Mouse (Mus musculus): ENCODE results near the gene Ifitm3. TPM values are rescaled to one million over a fixed set of nuclear protein-coding genes. Genes with fewer than 3 reads are reported as not detected.
"Not testable (repeated sequence)": the region's sequence is repeated elsewhere in the genome, so short reads cannot be mapped to it uniquely, and the experiment has no call there.

Ifitm3 gene
- polyA plus RNA-seq, 1 experiment from 2014 or later, result 303 TPM

- Histone ChIP-seq H3K9ac (ENCODE audit: low read length) (no peak overlapping the region), H3K4me3 (ENCODE audit: low read depth, low read length) (no peak overlapping the region), H3K27ac (ENCODE audit: low read depth) (no peak overlapping the region), H3K36me3 (ENCODE audit: control insufficient read depth, insufficient read depth, low read length) (no peaks in the 10 kb centered on the region), H3K9me3 (ENCODE audit: control insufficient read depth, low read length) (no peaks in the 10 kb centered on the region), H3K27me3 (replicated peaks; ENCODE audit: control insufficient read depth, insufficient read depth, low read length) (no peaks in the 10 kb centered on the region), H3K4me2 (ENCODE audit: low read length) (no peak overlapping the region), H3K4me1 (replicated peaks; ENCODE audit: control insufficient read depth, insufficient read depth, low read length) (no peaks in the 10 kb centered on the region)
- DNase-seq (ENCODE audit: low spot score) (no peak), ATAC-seq (replicated peaks; ENCODE audit: low FRiP score, low TSS enrichment, low read depth) (no peak)
- WGBS, result 86% methylated on average over 8 of the region's 8 CpGs
Measured at GRCm38 (mm10) chr7:140981704-140982103, 28.9 kb downstream of the Ifitm3 start.

- not testable (repeated sequence) for DNase-seq (ENCODE audit: low spot score); H3K27me3 ChIP-seq (replicated peaks; ENCODE audit: control insufficient read depth, insufficient read depth, low read length); H3K36me3 ChIP-seq (ENCODE audit: control insufficient read depth, insufficient read depth, low read length); H3K9me3 ChIP-seq (ENCODE audit: control insufficient read depth, low read length); ATAC-seq (replicated peaks; ENCODE audit: low FRiP score, low TSS enrichment, low read depth); H3K4me3 ChIP-seq (ENCODE audit: low read depth, low read length); H3K4me2 ChIP-seq (ENCODE audit: low read length); H3K27ac ChIP-seq (ENCODE audit: low read depth); H3K9ac ChIP-seq (ENCODE audit: low read length)
- peaks cover 22% of the 10 kb centered on the region for H3K4me1 ChIP-seq (replicated peaks; ENCODE audit: control insufficient read depth, insufficient read depth, low read length)
- 92% methylated on average over 9 of the region's 9 CpGs for WGBS
Measured at GRCm38 (mm10) chr7:140976720-140977119, 33.9 kb downstream of the Ifitm3 start.

- Histone ChIP-seq H3K9ac (ENCODE audit: low read length) (no peak overlapping the region), H3K4me2 (ENCODE audit: low read length) (no peak overlapping the region), H3K36me3 (ENCODE audit: control insufficient read depth, insufficient read depth, low read length) (no peaks in the 10 kb centered on the region), H3K27me3 (replicated peaks; ENCODE audit: control insufficient read depth, insufficient read depth, low read length) (no peaks in the 10 kb centered on the region), H3K27ac (ENCODE audit: low read depth) (peak overlapping the region; percentile 82; the same call in 1 of the 2 replicates), H3K9me3 (ENCODE audit: control insufficient read depth, low read length) (no peaks in the 10 kb centered on the region), H3K4me3 (ENCODE audit: low read depth, low read length) (no peak overlapping the region), H3K4me1 (replicated peaks; ENCODE audit: control insufficient read depth, insufficient read depth, low read length) (peaks cover 34% of the 10 kb centered on the region)
- DNase-seq (ENCODE audit: low spot score) (no peak), ATAC-seq (replicated peaks; ENCODE audit: low FRiP score, low TSS enrichment, low read depth) (no peak)
- WGBS, result 23% methylated on average over 3 of the region's 3 CpGs
Measured at GRCm38 (mm10) chr7:140975465-140975864, 35.1 kb downstream of the Ifitm3 start.

GRCm38 (mm10) chr7:140974940-140975339, 35.6 kb downstream of the Ifitm3 start:
- DNase-seq (ENCODE audit: low spot score), result no peak
- ATAC-seq (replicated peaks; ENCODE audit: low FRiP score, low TSS enrichment, low read depth), result no peak
- Histone ChIP-seq H3K9ac (ENCODE audit: low read length) (no peak overlapping the region), H3K9me3 (ENCODE audit: control insufficient read depth, low read length) (no peaks in the 10 kb centered on the region), H3K4me2 (ENCODE audit: low read length) (no peak overlapping the region), H3K4me1 (replicated peaks; ENCODE audit: control insufficient read depth, insufficient read depth, low read length) (peaks cover 36% of the 10 kb centered on the region), H3K4me3 (ENCODE audit: low read depth, low read length) (no peak overlapping the region), H3K36me3 (ENCODE audit: control insufficient read depth, insufficient read depth, low read length) (no peaks in the 10 kb centered on the region), H3K27me3 (replicated peaks; ENCODE audit: control insufficient read depth, insufficient read depth, low read length) (no peaks in the 10 kb centered on the region), H3K27ac (ENCODE audit: low read depth) (peak overlapping the region; percentile 82)
- 17% methylated on average over 9 of the region's 9 CpGs for WGBS

- Histone ChIP-seq H3K9me3 (ENCODE audit: control insufficient read depth, low read length) (no peaks in the 10 kb centered on the region), H3K36me3 (ENCODE audit: control insufficient read depth, insufficient read depth, low read length) (no peaks in the 10 kb centered on the region), H3K9ac (ENCODE audit: low read length) (no peak overlapping the region), H3K27me3 (replicated peaks; ENCODE audit: control insufficient read depth, insufficient read depth, low read length) (no peaks in the 10 kb centered on the region), H3K4me1 (replicated peaks; ENCODE audit: control insufficient read depth, insufficient read depth, low read length) (peaks cover 36% of the 10 kb centered on the region), H3K27ac (ENCODE audit: low read depth) (peak overlapping the region; percentile 77), H3K4me3 (ENCODE audit: low read depth, low read length) (no peak overlapping the region), H3K4me2 (ENCODE audit: low read length) (no peak overlapping the region)
- DNase-seq (ENCODE audit: low spot score) (no peak), ATAC-seq (replicated peaks; ENCODE audit: low FRiP score, low TSS enrichment, low read depth) (no peak)
- WGBS, result 32% methylated on average over 14 of the region's 14 CpGs
Measured at GRCm38 (mm10) chr7:140973396-140974165, 37.0 kb downstream of the Ifitm3 start.

GRCm38 (mm10) chr7:140971479-140972171, 38.9 kb downstream of the Ifitm3 start:
- H3K9me3 ChIP-seq (ENCODE audit: control insufficient read depth, low read length), result no peaks in the 10 kb centered on the region
- H3K36me3 ChIP-seq (ENCODE audit: control insufficient read depth, insufficient read depth, low read length), result no peaks in the 10 kb centered on the region
- DNase-seq (ENCODE audit: low spot score) (no peak), ATAC-seq (replicated peaks; ENCODE audit: low FRiP score, low TSS enrichment, low read depth) (peak; percentile 82)
- 31% methylated on average over 8 of the region's 8 CpGs for WGBS
- H3K27ac ChIP-seq (ENCODE audit: low read depth), result peak overlapping the region; percentile 89
- no peak overlapping the region for H3K4me3 ChIP-seq (ENCODE audit: low read depth, low read length)
- H3K27me3 ChIP-seq (replicated peaks; ENCODE audit: control insufficient read depth, insufficient read depth, low read length), result no peaks in the 10 kb centered on the region
- no peak overlapping the region for H3K9ac ChIP-seq (ENCODE audit: low read length)
- H3K4me1 ChIP-seq (replicated peaks; ENCODE audit: control insufficient read depth, insufficient read depth, low read length), result peaks cover 42% of the 10 kb centered on the region
- H3K4me2 ChIP-seq (ENCODE audit: low read length), result no peak overlapping the region

GRCm38 (mm10) chr7:140970931-140971330, 39.6 kb downstream of the Ifitm3 start:
- no peak overlapping the region for H3K4me2 ChIP-seq (ENCODE audit: low read length)
- peak overlapping the region; percentile 89 for H3K27ac ChIP-seq (ENCODE audit: low read depth)
- H3K9ac ChIP-seq (ENCODE audit: low read length), result no peak overlapping the region

GRCm38 (mm10) chr7:140968710-140969109, 41.9 kb downstream of the Ifitm3 start:
- H3K4me1 ChIP-seq (replicated peaks; ENCODE audit: control insufficient read depth, insufficient read depth, low read length), result peaks cover 27% of the 10 kb centered on the region
- not testable (repeated sequence) for H3K9me3 ChIP-seq (ENCODE audit: control insufficient read depth, low read length); H3K27me3 ChIP-seq (replicated peaks; ENCODE audit: control insufficient read depth, insufficient read depth, low read length); DNase-seq (ENCODE audit: low spot score); ATAC-seq (replicated peaks; ENCODE audit: low FRiP score, low TSS enrichment, low read depth); H3K36me3 ChIP-seq (ENCODE audit: control insufficient read depth, insufficient read depth, low read length); H3K9ac ChIP-seq (ENCODE audit: low read length)
- H3K27ac ChIP-seq (ENCODE audit: low read depth), result 0 out of 2 replicates have a peak overlapping the region, but pooled peaks have one; percentile 80
- peak overlapping the region; percentile 50 for H3K4me2 ChIP-seq (ENCODE audit: low read length)
- H3K4me3 ChIP-seq (ENCODE audit: low read depth, low read length), result peak overlapping the region; percentile 28
- 21% methylated on average over 3 of the region's 3 CpGs for WGBS

More at GRCm38 (mm10) chr7:140970931-140971330, 39.6 kb downstream of the Ifitm3 start:
- Histone ChIP-seq H3K27me3 (replicated peaks; ENCODE audit: control insufficient read depth, insufficient read depth, low read length) (no peaks in the 10 kb centered on the region), H3K36me3 (ENCODE audit: control insufficient read depth, insufficient read depth, low read length) (no peaks in the 10 kb centered on the region), H3K4me1 (replicated peaks; ENCODE audit: control insufficient read depth, insufficient read depth, low read length) (peaks cover 42% of the 10 kb centered on the region), H3K4me3 (ENCODE audit: low read depth, low read length) (no peak overlapping the region), H3K9me3 (ENCODE audit: control insufficient read depth, low read length) (no peaks in the 10 kb centered on the region)
- WGBS, result 26% methylated on average over 7 of the region's 7 CpGs
- ATAC-seq (replicated peaks; ENCODE audit: low FRiP score, low TSS enrichment, low read depth), result 0 out of 2 replicates have a peak, but pooled peaks have one; percentile 9
- no peak for DNase-seq (ENCODE audit: low spot score)

Measured in intestine, embryonic 14.5 days (tissue).